Mouse (Mus musculus): ENCODE measurements around the gene Olfr1453. TPM values are rescaled to one million over a fixed set of nuclear protein-coding genes. Genes with fewer than 3 reads are reported as not detected.
"Not testable (repeated sequence)": the region's sequence is repeated elsewhere in the genome, so short reads cannot be mapped to it uniquely, and the experiment has no call there.

The Olfr1453 gene
- not detected in 2 replicates for polyA plus RNA-seq (2015; fragmentation: Nextera tagmentation; extraction: Ambion mirVana)

DNA sequence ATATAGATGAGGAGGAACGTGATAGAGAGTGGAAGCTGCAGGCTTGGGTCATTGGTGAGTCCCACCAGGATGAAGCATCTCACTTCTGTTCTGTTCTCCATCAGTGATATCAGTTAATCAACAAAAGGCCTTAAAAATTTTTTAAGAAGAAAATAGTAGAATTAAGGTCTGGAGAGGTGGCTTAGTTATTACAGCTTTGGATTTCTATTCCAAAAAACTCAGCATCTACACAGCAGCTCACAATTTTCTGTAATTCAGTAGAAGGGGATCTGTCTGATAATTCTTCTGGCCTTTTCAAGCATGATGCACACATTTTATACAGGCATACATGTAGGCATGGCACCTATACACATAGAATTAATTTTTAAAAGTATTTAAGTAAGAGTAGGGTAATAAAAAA lies at the start of gene Olfr1453:
Gene Olfr1453 (minus strand): TSS at position 101 of the 400 bp plus-strand sequence.
- H3K4me2 ChIP-seq (ENCODE audit: low read depth, low read length), result no peak within 1 kb of the TSS
- no peaks in the 10 kb centered on the region for H3K36me3 ChIP-seq (ENCODE audit: control insufficient read depth, insufficient read depth)
- no peak for ATAC-seq (ENCODE audit: low read depth)
- 34% methylated on average over 1 of the region's 1 CpGs for WGBS (ENCODE audit: insufficient replicate concordance)
- H3K9ac ChIP-seq (ENCODE audit: low read depth, low read length), result no peak within 1 kb of the TSS
- no peaks in the 10 kb centered on the region for H3K4me1 ChIP-seq (ENCODE audit: control insufficient read depth, low read depth, low read length)
- H3K27ac ChIP-seq (ENCODE audit: low read length), result no peak within 1 kb of the TSS
- no peak within 1 kb of the TSS for H3K4me3 ChIP-seq (ENCODE audit: low read depth, low read length)
- no peaks in the 10 kb centered on the region for H3K9me3 ChIP-seq (replicated peaks; ENCODE audit: control insufficient read depth, low read length)
- H3K27me3 ChIP-seq (ENCODE audit: control insufficient read depth, insufficient read depth, low read depth, low read length), result no peaks in the 10 kb centered on the region

DNA sequence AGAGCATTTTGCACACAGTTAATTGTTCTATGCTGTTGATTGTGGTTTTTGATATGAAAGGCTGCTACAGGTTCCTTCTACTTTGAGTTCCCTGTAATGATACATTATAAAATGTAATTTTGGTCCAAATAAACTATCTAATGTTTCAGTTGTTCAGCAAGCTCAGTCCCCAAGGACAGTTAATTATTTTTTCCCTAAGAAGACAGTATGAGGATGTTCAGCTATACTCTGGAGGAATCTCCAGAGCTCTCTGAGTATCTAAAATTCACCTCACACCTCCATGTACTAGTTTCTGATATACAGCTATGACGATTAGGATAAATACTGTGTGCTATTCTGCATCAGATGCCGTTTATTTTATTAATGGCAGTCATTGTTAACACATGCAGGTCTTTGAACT lies 32.2 kb upstream of the Olfr1453 start, which contains the start of gene Olfr1454:
Gene Olfr1454 (plus strand): TSS at position 301 of the 400 bp plus-strand sequence.
- no peak within 1 kb of the TSS for H3K4me2 ChIP-seq (ENCODE audit: low read depth, low read length)
- H3K4me1 ChIP-seq (ENCODE audit: control insufficient read depth, low read depth, low read length), result no peaks in the 10 kb centered on the region
- H3K9ac ChIP-seq (ENCODE audit: low read depth, low read length), result no peak within 1 kb of the TSS
- no peak within 1 kb of the TSS for H3K27ac ChIP-seq (ENCODE audit: low read length)
- no peaks in the 10 kb centered on the region for H3K9me3 ChIP-seq (replicated peaks; ENCODE audit: control insufficient read depth, low read length)
- ATAC-seq (ENCODE audit: low read depth), result no peak
- no peaks in the 10 kb centered on the region for H3K36me3 ChIP-seq (ENCODE audit: control insufficient read depth, insufficient read depth)
- no peaks in the 10 kb centered on the region for H3K27me3 ChIP-seq (ENCODE audit: control insufficient read depth, insufficient read depth, low read depth, low read length)
- WGBS (ENCODE audit: insufficient replicate concordance), result 41% methylated on average over 2 of the region's 2 CpGs
- no peak within 1 kb of the TSS for H3K4me3 ChIP-seq (ENCODE audit: low read depth, low read length)

DNA sequence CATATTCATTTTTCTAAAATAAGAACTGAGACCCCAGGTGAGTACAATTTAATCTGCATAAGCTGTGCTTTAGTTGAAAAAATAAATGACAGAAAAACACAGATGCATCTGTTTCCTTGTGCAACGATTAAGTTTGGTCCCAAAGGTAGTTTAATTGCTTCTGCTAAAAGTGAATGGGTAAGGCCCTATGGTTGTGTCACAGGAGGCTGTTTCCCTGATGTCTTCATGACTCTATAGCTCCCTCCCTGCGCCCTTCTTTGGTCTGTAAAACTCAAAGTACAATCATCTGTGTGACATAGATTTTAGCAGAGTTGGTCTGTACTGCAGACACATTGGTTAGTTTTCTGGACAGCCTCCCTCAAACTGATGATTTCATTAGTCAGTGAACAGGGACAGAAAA lies 33.4 kb downstream of the Olfr1453 start, which contains the start of gene Olfr1451:
Gene Olfr1451 (plus strand): TSS at position 301 of the 400 bp plus-strand sequence.
- H3K36me3 ChIP-seq (ENCODE audit: control insufficient read depth, insufficient read depth), result no peaks in the 10 kb centered on the region
- H3K27me3 ChIP-seq (ENCODE audit: control insufficient read depth, insufficient read depth, low read depth, low read length), result no peaks in the 10 kb centered on the region
- no peak for ATAC-seq (ENCODE audit: low read depth)
- no peak within 1 kb of the TSS for H3K27ac ChIP-seq (ENCODE audit: low read length)
- H3K4me2 ChIP-seq (ENCODE audit: low read depth, low read length), result no peak within 1 kb of the TSS
- no peak within 1 kb of the TSS for H3K9ac ChIP-seq (ENCODE audit: low read depth, low read length)
- H3K4me3 ChIP-seq (ENCODE audit: low read depth, low read length), result no peak within 1 kb of the TSS
- WGBS (ENCODE audit: insufficient replicate concordance), result 52% methylated on average over 2 of the region's 2 CpGs
- H3K9me3 ChIP-seq (replicated peaks; ENCODE audit: control insufficient read depth, low read length), result no peaks in the 10 kb centered on the region
- no peaks in the 10 kb centered on the region for H3K4me1 ChIP-seq (ENCODE audit: control insufficient read depth, low read depth, low read length)

DNA sequence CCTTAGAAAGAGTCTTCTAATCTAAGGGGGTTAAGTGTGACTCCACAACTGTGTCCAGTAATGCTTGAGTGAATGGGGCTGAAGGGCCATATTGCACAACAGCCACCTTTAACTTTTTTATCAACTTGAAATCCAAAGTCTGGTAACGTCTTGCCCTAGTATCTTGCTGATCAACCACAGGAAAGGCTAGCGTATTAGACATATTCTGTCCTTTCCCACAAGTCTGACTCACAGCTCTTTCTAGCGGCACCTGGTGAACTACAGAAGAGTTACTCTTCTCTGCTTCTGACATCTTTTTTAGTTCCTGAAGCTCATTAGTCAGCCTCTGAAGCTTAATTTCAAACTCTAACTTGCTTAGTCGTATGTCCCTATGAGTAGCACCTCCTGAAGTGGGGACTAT lies 35.8 kb downstream of the Olfr1453 start:
- not testable (repeated sequence) for H3K4me3 ChIP-seq (ENCODE audit: low read depth, low read length); H3K9me3 ChIP-seq (replicated peaks; ENCODE audit: control insufficient read depth, low read length); H3K4me1 ChIP-seq (ENCODE audit: control insufficient read depth, low read depth, low read length); ATAC-seq (ENCODE audit: low read depth); H3K4me2 ChIP-seq (ENCODE audit: low read depth, low read length); H3K27me3 ChIP-seq (ENCODE audit: control insufficient read depth, insufficient read depth, low read depth, low read length); H3K27ac ChIP-seq (ENCODE audit: low read length); H3K9ac ChIP-seq (ENCODE audit: low read depth, low read length); H3K36me3 ChIP-seq (ENCODE audit: control insufficient read depth, insufficient read depth)
- WGBS (ENCODE audit: insufficient replicate concordance), result 81% methylated on average over 4 of the region's 4 CpGs

Other genes with a start within 250 kb of the Olfr1453 start
- gene Zfp91, start 232.2 kb downstream of the Olfr1453 start, polyA plus RNA-seq (2015; fragmentation: Nextera tagmentation; extraction: Ambion mirVana), result 5.8 and 6.3 TPM in 2 replicates
- gene Lpxn, start 232.1 kb downstream of the Olfr1453 start, polyA plus RNA-seq (2015; fragmentation: Nextera tagmentation; extraction: Ambion mirVana), result 2.2 and 2.3 TPM in 2 replicates
- not detected in 2 replicates for gene Gm5244, start 181.6 kb downstream of the Olfr1453 start, polyA plus RNA-seq (2015; fragmentation: Nextera tagmentation; extraction: Ambion mirVana)
- not detected in 2 replicates for gene Olfr1444, start 171.0 kb downstream of the Olfr1453 start, polyA plus RNA-seq (2015; fragmentation: Nextera tagmentation; extraction: Ambion mirVana)
- gene Olfr1445, start 144.5 kb downstream of the Olfr1453 start, polyA plus RNA-seq (2015; fragmentation: Nextera tagmentation; extraction: Ambion mirVana), result not detected in 2 replicates
- not detected in 2 replicates for gene Olfr1446, start 134.8 kb downstream of the Olfr1453 start, polyA plus RNA-seq (2015; fragmentation: Nextera tagmentation; extraction: Ambion mirVana)
- gene Olfr1447, start 124.6 kb downstream of the Olfr1453 start, polyA plus RNA-seq (2015; fragmentation: Nextera tagmentation; extraction: Ambion mirVana), result not detected in 2 replicates
- not detected in 2 replicates for gene Olfr1448, start 103.9 kb downstream of the Olfr1453 start, polyA plus RNA-seq (2015; fragmentation: Nextera tagmentation; extraction: Ambion mirVana)
- gene Olfr1449, start 97.5 kb downstream of the Olfr1453 start, polyA plus RNA-seq (2015; fragmentation: Nextera tagmentation; extraction: Ambion mirVana), result not detected in 2 replicates
- not detected in 2 replicates for gene Olfr1450, start 78.1 kb downstream of the Olfr1453 start, polyA plus RNA-seq (2015; fragmentation: Nextera tagmentation; extraction: Ambion mirVana)
- gene Olfr1451, start 33.3 kb downstream of the Olfr1453 start, polyA plus RNA-seq (2015; fragmentation: Nextera tagmentation; extraction: Ambion mirVana), result not detected in 2 replicates
- gene Olfr1454, start 32.3 kb upstream of the Olfr1453 start, polyA plus RNA-seq (2015; fragmentation: Nextera tagmentation; extraction: Ambion mirVana), result not detected in 2 replicates
- not detected in 2 replicates for gene Olfr1457, start 69.6 kb upstream of the Olfr1453 start, polyA plus RNA-seq (2015; fragmentation: Nextera tagmentation; extraction: Ambion mirVana)
- not detected in 2 replicates for gene Olfr1458, start 78.4 kb upstream of the Olfr1453 start, polyA plus RNA-seq (2015; fragmentation: Nextera tagmentation; extraction: Ambion mirVana)
- not detected in 2 replicates for gene Olfr1459, start 121.2 kb upstream of the Olfr1453 start, polyA plus RNA-seq (2015; fragmentation: Nextera tagmentation; extraction: Ambion mirVana)
- gene Olfr1461, start 134.7 kb upstream of the Olfr1453 start, polyA plus RNA-seq (2015; fragmentation: Nextera tagmentation; extraction: Ambion mirVana), result not detected in 2 replicates
- gene Olfr1462, start 157.4 kb upstream of the Olfr1453 start, polyA plus RNA-seq (2015; fragmentation: Nextera tagmentation; extraction: Ambion mirVana), result not detected in 2 replicates
- not detected in 2 replicates for gene Olfr1463, start 203.0 kb upstream of the Olfr1453 start, polyA plus RNA-seq (2015; fragmentation: Nextera tagmentation; extraction: Ambion mirVana)

All from liver, embryonic 16.5 days (tissue).